Mouse (Mus musculus): ENCODE results near the gene Ikzf3. TPM values are rescaled to one million over a fixed set of nuclear protein-coding genes. Genes with fewer than 3 reads are reported as not detected.

The Ikzf3 gene
- polyA plus RNA-seq, 1 experiment = 3.9 TPM

DNA sequence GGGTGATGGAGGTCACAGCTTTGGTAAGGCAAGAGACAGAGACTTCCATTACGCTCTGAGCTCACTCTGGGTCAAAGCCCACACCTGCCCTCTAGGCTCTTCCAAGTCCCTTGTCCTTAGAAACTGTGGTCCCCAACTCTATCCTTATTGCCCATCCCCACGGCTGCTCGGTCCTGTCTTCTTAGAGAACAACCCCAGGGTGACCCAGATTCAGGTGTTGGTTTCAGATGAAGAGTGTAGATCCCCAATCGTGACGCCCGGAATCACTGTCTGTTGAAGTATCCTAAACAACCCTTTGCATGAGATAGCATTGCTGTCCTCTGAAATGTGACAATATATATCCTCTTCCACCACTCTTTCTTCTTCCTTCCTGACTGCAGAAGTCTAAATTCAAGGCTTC is 83.6 kb downstream of the Ikzf3 start:
- Histone ChIP-seq H3K36me3 (ENCODE audit: control insufficient read depth, insufficient read depth, low read length) (no peaks in the 10 kb centered on the region), H3K27me3 (replicated peaks; ENCODE audit: control insufficient read depth, insufficient read depth, low read length) (no peaks in the 10 kb centered on the region), H3K4me1 (ENCODE audit: control insufficient read depth, insufficient read depth, low read length) (0 out of 2 replicates have a peak, but pooled peaks cover under 1% of the 10 kb centered on the region), H3K4me3 (ENCODE audit: insufficient read depth, low read depth, low read length) (no peak overlapping the region), H3K27ac (ENCODE audit: insufficient read depth, low read depth, low read length) (no peak overlapping the region)
- WGBS = 94% methylated on average over 6 of the region's 6 CpGs
- no peak for TF ChIP-seq CTCF (conservative IDR thresholded peaks at IDR 0.05; ENCODE audit: insufficient read depth, insufficient read length, low read depth, low read length)
- TF ChIP-seq POLR2A (IDR thresholded peaks at IDR 0.05; ENCODE audit: low read depth, low read length) = no peak
- no peak for DNase-seq

- H3K4me3 ChIP-seq (ENCODE audit: insufficient read depth, low read depth, low read length) = no peak overlapping the region
- no peak for TF ChIP-seq CTCF (conservative IDR thresholded peaks at IDR 0.05; ENCODE audit: insufficient read depth, insufficient read length, low read depth, low read length)
- TF ChIP-seq POLR2A (IDR thresholded peaks at IDR 0.05; ENCODE audit: low read depth, low read length) = no peak
- H3K27me3 ChIP-seq (replicated peaks; ENCODE audit: control insufficient read depth, insufficient read depth, low read length) = no peaks in the 10 kb centered on the region
- no peak overlapping the region for H3K27ac ChIP-seq (ENCODE audit: insufficient read depth, low read depth, low read length)
- DNase-seq = no peak
- no peaks in the 10 kb centered on the region for H3K36me3 ChIP-seq (ENCODE audit: control insufficient read depth, insufficient read depth, low read length)
- 0 out of 2 replicates have a peak, but pooled peaks cover 8% of the 10 kb centered on the region for H3K4me1 ChIP-seq (ENCODE audit: control insufficient read depth, insufficient read depth, low read length)
- 60% methylated on average over 6 of the region's 6 CpGs for WGBS
Observed at GRCm38 (mm10) chr11:98461109-98461720, 84.6 kb downstream of the Ikzf3 start.

- 86% methylated on average over 9 of the region's 9 CpGs for WGBS
- no peak overlapping the region for H3K4me3 ChIP-seq (ENCODE audit: insufficient read depth, low read depth, low read length)
- no peak for TF ChIP-seq POLR2A (IDR thresholded peaks at IDR 0.05; ENCODE audit: low read depth, low read length)
- TF ChIP-seq CTCF (conservative IDR thresholded peaks at IDR 0.05; ENCODE audit: insufficient read depth, insufficient read length, low read depth, low read length) = no peak
- 0 out of 2 replicates have a peak, but pooled peaks cover 8% of the 10 kb centered on the region for H3K4me1 ChIP-seq (ENCODE audit: control insufficient read depth, insufficient read depth, low read length)
- no peak overlapping the region for H3K27ac ChIP-seq (ENCODE audit: insufficient read depth, low read depth, low read length)
- H3K36me3 ChIP-seq (ENCODE audit: control insufficient read depth, insufficient read depth, low read length) = 0 out of 2 replicates have a peak, but pooled peaks cover 5% of the 10 kb centered on the region
- H3K27me3 ChIP-seq (replicated peaks; ENCODE audit: control insufficient read depth, insufficient read depth, low read length) = no peaks in the 10 kb centered on the region
- DNase-seq = no peak
Observed at GRCm38 (mm10) chr11:98459860-98460259, 86.0 kb downstream of the Ikzf3 start.

DNA sequence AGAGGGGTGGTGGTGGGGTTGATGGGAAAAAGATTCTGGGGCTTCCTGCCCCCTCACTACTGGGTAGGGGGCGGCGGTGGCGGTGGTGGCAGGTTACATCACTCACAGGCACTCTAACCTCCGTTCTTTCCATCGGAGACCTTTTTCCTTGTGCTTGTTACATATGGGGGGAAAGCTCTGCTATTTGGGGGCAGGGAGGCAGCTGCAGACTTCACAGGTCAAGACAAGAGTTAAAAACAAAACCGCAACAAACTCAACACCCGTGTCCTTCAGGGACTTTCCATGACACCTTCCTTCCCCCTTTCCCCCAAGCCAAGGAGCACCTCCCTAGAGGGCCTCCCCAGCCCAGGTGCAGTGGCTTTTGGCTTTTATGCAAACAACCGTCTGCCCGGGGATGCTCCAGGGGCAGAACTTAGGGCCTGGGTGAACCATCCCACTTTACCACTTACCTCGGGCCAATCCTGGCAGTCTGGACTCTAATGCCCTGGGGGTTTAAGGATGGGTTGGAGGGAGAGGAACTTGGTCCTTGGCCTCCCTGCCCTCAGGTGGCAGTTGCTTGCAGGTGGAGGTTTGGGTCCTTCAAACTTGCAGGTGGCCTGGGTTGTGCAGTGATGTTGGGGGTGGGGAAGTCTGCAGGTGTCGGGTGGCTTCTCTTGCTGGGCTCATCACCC is 86.6 kb downstream of the Ikzf3 start:
- TF ChIP-seq CTCF (conservative IDR thresholded peaks at IDR 0.05; ENCODE audit: insufficient read depth, insufficient read length, low read depth, low read length) = no peak
- TF ChIP-seq POLR2A (IDR thresholded peaks at IDR 0.05; ENCODE audit: low read depth, low read length) = no peak
- no peaks in the 10 kb centered on the region for H3K27me3 ChIP-seq (replicated peaks; ENCODE audit: control insufficient read depth, insufficient read depth, low read length)
- peaks cover 8% of the 10 kb centered on the region for H3K36me3 ChIP-seq (ENCODE audit: control insufficient read depth, insufficient read depth, low read length)
- WGBS = 51% methylated on average over 11 of the region's 11 CpGs
- DNase-seq = no peak
- 0 out of 2 replicates have a peak, but pooled peaks cover 8% of the 10 kb centered on the region for H3K4me1 ChIP-seq (ENCODE audit: control insufficient read depth, insufficient read depth, low read length)
- no peak overlapping the region for H3K4me3 ChIP-seq (ENCODE audit: insufficient read depth, low read depth, low read length)
- H3K27ac ChIP-seq (ENCODE audit: insufficient read depth, low read depth, low read length) = no peak overlapping the region

DNA sequence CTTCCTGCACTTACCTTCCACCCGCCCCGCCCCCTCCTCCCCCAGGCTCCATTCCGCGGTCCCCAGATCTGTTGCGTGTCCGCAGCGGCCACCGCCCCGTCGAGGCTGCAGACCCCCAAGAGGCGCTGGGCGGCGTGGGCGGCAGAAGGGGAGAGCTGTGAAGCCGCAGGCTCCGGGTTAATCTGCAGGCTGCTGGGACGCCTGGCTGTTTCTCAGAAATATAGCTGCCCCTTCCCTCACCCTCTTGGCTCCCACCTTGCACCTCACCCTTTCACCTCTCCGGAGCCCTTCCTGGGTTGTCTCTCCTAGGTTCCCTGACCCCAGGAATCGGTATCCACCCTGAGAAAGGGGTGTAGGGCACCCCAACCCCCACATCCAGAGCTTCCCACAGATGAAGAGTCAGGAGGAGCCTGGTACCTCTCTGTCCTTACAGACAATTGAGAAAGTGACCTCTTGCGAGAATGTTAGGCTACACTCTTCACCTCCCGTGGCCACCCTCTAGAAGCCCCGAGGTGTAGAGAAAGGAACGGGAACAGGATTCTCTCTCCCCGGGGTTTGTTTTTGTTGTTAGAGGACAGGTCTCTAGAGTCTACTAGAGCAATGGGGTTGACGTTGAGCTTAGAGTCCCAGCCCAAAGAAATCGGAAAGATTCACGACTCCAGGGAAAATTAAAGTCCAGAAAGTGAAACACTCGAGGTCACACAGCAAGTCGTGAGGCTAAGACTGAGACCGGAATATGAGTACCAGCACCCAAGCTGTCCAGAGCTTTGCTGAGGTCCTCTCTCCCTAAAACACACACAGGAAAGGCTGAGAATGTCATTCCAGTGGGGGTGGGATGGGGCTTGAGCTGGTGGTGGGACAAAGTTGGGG is 87.5 kb downstream of the Ikzf3 start:
- no peak for DNase-seq
- TF ChIP-seq CTCF (conservative IDR thresholded peaks at IDR 0.05; ENCODE audit: insufficient read depth, insufficient read length, low read depth, low read length) = no peak
- TF ChIP-seq POLR2A (IDR thresholded peaks at IDR 0.05; ENCODE audit: low read depth, low read length) = no peak
- WGBS = 6% methylated on average over 27 of the region's 30 CpGs
- no peak overlapping the region for H3K27ac ChIP-seq (ENCODE audit: insufficient read depth, low read depth, low read length)
- 0 out of 2 replicates have a peak, but pooled peaks cover 8% of the 10 kb centered on the region for H3K4me1 ChIP-seq (ENCODE audit: control insufficient read depth, insufficient read depth, low read length)
- H3K36me3 ChIP-seq (ENCODE audit: control insufficient read depth, insufficient read depth, low read length) = peaks cover 11% of the 10 kb centered on the region
- peak overlapping the region; percentile 60 for H3K4me3 ChIP-seq (ENCODE audit: insufficient read depth, low read depth, low read length)
- no peaks in the 10 kb centered on the region for H3K27me3 ChIP-seq (replicated peaks; ENCODE audit: control insufficient read depth, insufficient read depth, low read length)

DNA sequence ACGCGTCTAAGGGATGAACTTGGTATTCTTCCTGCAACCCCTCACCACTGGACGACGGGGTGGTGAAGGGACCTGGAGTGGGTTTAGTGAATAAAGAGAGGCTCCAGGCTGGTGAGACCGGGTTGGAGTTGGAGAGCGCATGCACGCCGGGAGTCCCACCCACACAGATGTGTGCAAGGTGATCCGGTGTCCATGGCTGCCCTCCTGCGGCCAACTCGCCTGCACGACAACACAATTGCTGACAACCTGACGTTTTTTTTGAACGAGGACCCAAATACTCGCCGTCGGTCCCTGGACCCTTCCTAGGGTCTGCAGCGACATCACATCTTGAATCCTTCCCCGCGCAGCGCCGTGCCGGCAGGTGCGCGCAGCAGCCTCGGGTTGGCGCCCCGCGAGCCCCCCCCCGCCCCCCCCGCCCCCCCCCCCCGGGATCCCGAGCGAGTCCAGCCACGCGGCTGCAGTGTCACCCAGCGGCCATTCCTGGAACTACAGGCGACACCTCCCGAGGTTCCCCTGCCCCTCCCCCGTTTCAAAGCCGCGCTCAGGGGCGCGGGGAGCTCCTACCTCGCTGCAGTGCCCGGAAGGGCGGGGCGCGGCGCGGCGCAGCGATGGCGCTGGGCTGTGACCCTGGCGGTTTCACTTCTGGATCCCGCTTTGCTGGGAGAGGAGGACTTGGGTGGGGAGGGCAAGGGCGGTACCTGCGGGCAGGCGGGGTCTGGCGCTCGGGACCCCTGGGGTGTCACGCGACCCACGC is 88.3 kb downstream of the Ikzf3 start:
- peak; percentile 90 for DNase-seq
- peaks cover 13% of the 10 kb centered on the region for H3K36me3 ChIP-seq (ENCODE audit: control insufficient read depth, insufficient read depth, low read length)
- no peak for TF ChIP-seq POLR2A (IDR thresholded peaks at IDR 0.05; ENCODE audit: low read depth, low read length)
- peak; percentile 65 for TF ChIP-seq CTCF (conservative IDR thresholded peaks at IDR 0.05; ENCODE audit: insufficient read depth, insufficient read length, low read depth, low read length)
- H3K27me3 ChIP-seq (replicated peaks; ENCODE audit: control insufficient read depth, insufficient read depth, low read length) = no peaks in the 10 kb centered on the region
- WGBS = under 1% methylated on average over 59 of the region's 64 CpGs
- H3K27ac ChIP-seq (ENCODE audit: insufficient read depth, low read depth, low read length) = peak overlapping the region; percentile 62; the same call in 1 of the 2 replicates
- H3K4me3 ChIP-seq (ENCODE audit: insufficient read depth, low read depth, low read length) = peak overlapping the region; percentile 60
- H3K4me1 ChIP-seq (ENCODE audit: control insufficient read depth, insufficient read depth, low read length) = 0 out of 2 replicates have a peak, but pooled peaks cover 8% of the 10 kb centered on the region

All from kidney, adult 2 months (tissue).